Mouse (Mus musculus): ENCODE results near the gene Gcnt1. TPM values are rescaled to one million over a fixed set of nuclear protein-coding genes. Genes with fewer than 3 reads are reported as not detected.

Gene Gcnt1
- polyA plus RNA-seq, 1 experiment from 2014 or later, result 62.8 TPM

DNA sequence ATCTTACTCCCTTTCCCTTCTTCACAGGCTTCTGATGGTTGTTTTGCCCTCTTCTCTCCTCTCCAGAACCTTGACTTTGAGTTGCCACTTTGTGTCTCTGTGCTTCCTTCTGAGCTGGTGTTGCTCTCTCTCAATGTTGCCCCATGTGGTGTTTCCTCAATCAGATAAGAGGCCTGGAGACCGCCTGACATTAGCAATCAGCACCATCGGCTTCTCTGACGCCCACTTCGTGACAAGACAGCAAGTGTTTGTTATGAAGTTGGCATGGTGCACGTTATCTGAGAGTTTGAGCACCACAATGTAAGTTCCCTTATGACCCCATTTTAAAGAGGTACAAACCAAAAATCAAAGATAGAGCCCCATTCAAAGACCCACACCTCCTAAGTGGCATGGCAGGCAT lies 76.6 kb downstream of the Gcnt1 start:
- Histone ChIP-seq H3K4me2 (ENCODE audit: low read length) (no peak overlapping the region), H3K4me1 (replicated peaks; ENCODE audit: insufficient read depth, low read length) (no peaks in the 10 kb centered on the region), H3K27ac (no peak overlapping the region), H3K9ac (ENCODE audit: low read depth, low read length) (no peak overlapping the region), H3K4me3 (replicated peaks; ENCODE audit: low read depth, low read length) (no peak overlapping the region), H3K36me3 (ENCODE audit: insufficient read depth, low read length) (no peaks in the 10 kb centered on the region), H3K27me3 (ENCODE audit: insufficient read depth, low read length) (no peaks in the 10 kb centered on the region), H3K9me3 (replicated peaks; ENCODE audit: low read length) (no peaks in the 10 kb centered on the region)
- no peak for DNase-seq (ENCODE audit: low spot score)
- TF ChIP-seq CTCF (IDR thresholded peaks at IDR 0.05; ENCODE audit: low read depth), result no peak
- ATAC-seq (replicated peaks; ENCODE audit: low FRiP score, low read depth), result no peak
- WGBS, result 88% methylated on average over 5 of the region's 5 CpGs

DNA sequence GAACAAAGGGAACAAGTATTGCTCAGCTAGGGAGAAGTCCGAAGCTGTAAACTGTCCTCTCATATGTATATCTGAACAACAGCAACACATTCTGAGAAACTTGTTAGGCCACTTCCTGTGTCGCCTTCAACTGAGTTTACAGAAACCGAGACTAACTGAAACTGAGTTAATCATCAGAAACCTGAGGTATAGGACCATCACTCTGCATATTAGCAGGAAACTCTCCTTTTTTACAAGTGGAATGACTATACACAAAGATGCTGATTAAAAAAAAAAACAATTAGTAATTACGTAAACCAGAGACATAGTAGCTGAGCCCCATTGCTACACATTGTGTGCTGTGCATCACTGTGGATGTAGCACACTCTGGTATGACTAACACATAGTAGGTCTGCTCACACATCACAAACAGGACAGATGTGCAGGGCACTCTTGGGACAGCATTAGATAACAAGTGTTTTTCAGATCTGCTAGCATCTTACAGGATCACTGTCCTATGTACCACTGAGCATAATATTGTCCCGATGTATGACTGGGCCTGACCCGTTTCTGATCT lies 77.4 kb downstream of the Gcnt1 start:
- Histone ChIP-seq H3K4me3 (replicated peaks; ENCODE audit: low read depth, low read length) (no peak overlapping the region), H3K9ac (ENCODE audit: low read depth, low read length) (no peak overlapping the region), H3K9me3 (replicated peaks; ENCODE audit: low read length) (no peaks in the 10 kb centered on the region), H3K4me1 (replicated peaks; ENCODE audit: insufficient read depth, low read length) (no peaks in the 10 kb centered on the region), H3K27ac (no peak overlapping the region), H3K4me2 (ENCODE audit: low read length) (no peak overlapping the region), H3K36me3 (ENCODE audit: insufficient read depth, low read length) (no peaks in the 10 kb centered on the region), H3K27me3 (ENCODE audit: insufficient read depth, low read length) (no peaks in the 10 kb centered on the region; the same call in 1 of the 2 replicates)
- no peak for TF ChIP-seq CTCF (IDR thresholded peaks at IDR 0.05; ENCODE audit: low read depth)
- no peak for DNase-seq (ENCODE audit: low spot score)
- ATAC-seq (replicated peaks; ENCODE audit: low FRiP score, low read depth), result no peak
- WGBS, result 81% methylated on average over 6 of the region's 6 CpGs

DNA sequence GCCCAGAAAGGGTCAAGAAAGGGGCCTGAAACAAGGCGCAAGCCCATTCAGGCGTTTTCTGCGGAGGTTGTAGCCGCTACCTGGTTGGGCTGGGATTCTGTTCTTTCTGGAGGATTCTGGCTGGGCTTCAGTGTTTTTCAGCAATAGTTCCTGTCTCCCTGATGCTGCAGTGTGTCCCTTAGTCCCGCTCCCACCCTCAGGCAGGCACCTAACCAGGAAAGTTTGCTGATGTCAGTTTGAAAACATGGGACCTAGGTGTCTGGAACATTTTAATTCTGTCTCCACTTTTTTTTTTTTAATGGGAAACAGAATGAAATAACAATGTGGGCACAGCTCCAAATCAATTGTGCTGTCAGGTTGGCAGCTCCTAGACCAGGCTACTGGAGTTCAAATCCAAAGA lies 78.5 kb downstream of the Gcnt1 start:
- Histone ChIP-seq H3K36me3 (ENCODE audit: insufficient read depth, low read length) (no peaks in the 10 kb centered on the region), H3K4me1 (replicated peaks; ENCODE audit: insufficient read depth, low read length) (no peaks in the 10 kb centered on the region), H3K4me2 (ENCODE audit: low read length) (no peak overlapping the region), H3K9me3 (replicated peaks; ENCODE audit: low read length) (no peaks in the 10 kb centered on the region), H3K9ac (ENCODE audit: low read depth, low read length) (no peak overlapping the region), H3K27ac (no peak overlapping the region), H3K4me3 (replicated peaks; ENCODE audit: low read depth, low read length) (no peak overlapping the region), H3K27me3 (ENCODE audit: insufficient read depth, low read length) (no peaks in the 10 kb centered on the region; the same call in 1 of the 2 replicates)
- ATAC-seq (replicated peaks; ENCODE audit: low FRiP score, low read depth) (no peak), DNase-seq (ENCODE audit: low spot score) (no peak)
- 80% methylated on average over 5 of the region's 5 CpGs for WGBS
- TF ChIP-seq CTCF (IDR thresholded peaks at IDR 0.05; ENCODE audit: low read depth), result no peak

DNA sequence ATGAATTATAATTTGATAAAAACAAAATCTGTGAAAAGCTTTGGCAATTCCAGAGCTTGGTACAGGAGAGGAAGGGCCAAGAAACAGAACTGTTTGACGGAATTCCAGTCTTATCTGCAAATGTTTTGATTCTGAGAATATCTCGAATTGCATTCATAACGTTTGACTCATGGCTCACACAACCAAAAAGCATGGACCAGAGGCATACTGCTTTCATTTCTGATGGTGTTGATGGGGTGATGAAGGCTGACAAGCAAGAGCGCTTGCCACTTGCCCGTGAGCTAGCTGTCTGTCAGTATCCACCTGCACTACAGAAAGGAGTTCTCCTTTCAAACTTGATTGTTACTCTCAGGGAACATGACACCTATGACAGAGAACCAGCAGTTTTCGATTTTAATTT lies 83.1 kb downstream of the Gcnt1 start:
- Histone ChIP-seq H3K4me2 (ENCODE audit: low read length) (no peak overlapping the region), H3K9me3 (replicated peaks; ENCODE audit: low read length) (no peaks in the 10 kb centered on the region), H3K4me1 (replicated peaks; ENCODE audit: insufficient read depth, low read length) (no peaks in the 10 kb centered on the region), H3K27me3 (ENCODE audit: insufficient read depth, low read length) (no peaks in the 10 kb centered on the region; the same call in 1 of the 2 replicates), H3K36me3 (ENCODE audit: insufficient read depth, low read length) (no peaks in the 10 kb centered on the region), H3K4me3 (replicated peaks; ENCODE audit: low read depth, low read length) (no peak overlapping the region), H3K27ac (no peak overlapping the region), H3K9ac (ENCODE audit: low read depth, low read length) (no peak overlapping the region)
- ATAC-seq (replicated peaks; ENCODE audit: low FRiP score, low read depth) (no peak), DNase-seq (ENCODE audit: low spot score) (no peak)
- TF ChIP-seq CTCF (IDR thresholded peaks at IDR 0.05; ENCODE audit: low read depth), result no peak
- 56% methylated on average over 6 of the region's 6 CpGs for WGBS

DNA sequence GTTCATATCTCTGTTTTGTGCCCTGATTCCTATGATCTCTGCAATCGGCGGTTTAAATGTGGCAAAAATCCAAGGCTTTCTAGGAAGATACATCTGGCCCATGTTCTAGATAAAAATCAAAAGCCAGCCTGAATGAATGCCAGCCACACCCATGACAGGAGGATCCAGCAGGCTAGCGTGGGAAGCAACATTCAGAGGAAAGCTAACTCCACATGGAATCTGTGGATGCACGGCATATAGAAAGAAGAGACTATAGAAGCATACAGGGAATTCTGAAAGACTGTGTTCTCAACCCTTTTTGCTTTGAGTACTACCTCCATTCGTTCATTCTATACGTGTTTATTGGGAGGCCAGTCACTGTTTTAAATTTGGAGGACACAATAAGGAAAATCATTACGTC lies 86.6 kb downstream of the Gcnt1 start:
- DNase-seq (ENCODE audit: low spot score), result no peak
- ATAC-seq (replicated peaks; ENCODE audit: low FRiP score, low read depth), result no peak

DNA sequence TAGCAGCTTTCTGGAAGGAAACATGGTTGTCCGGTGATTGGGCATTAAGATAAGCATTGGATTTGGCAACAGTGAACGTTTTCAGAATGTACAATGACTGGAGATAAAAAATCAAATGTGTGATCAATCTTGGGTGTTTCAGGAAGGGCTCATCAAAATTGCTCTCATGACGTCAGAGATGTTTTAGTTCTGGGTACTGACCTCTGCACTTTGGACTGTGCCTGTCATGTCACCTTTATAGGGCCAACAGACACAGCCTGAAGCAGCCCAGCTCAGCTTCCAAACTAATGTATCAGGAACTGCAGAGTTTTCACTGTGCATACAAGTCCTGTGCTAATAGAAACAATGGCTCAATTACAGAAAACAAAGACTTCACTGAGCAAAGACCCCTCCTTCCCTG lies 89.3 kb downstream of the Gcnt1 start:
- no peaks in the 10 kb centered on the region for H3K36me3 ChIP-seq (ENCODE audit: insufficient read depth, low read length)
- no peak overlapping the region for H3K9ac ChIP-seq (ENCODE audit: low read depth, low read length)
- ATAC-seq (replicated peaks; ENCODE audit: low FRiP score, low read depth), result no peak
- H3K4me3 ChIP-seq (replicated peaks; ENCODE audit: low read depth, low read length), result no peak overlapping the region
- no peaks in the 10 kb centered on the region for H3K27me3 ChIP-seq (ENCODE audit: insufficient read depth, low read length)
- no peak overlapping the region for H3K27ac ChIP-seq
- WGBS, result 46% methylated on average over 3 of the region's 3 CpGs
- H3K9me3 ChIP-seq (replicated peaks; ENCODE audit: low read length), result no peaks in the 10 kb centered on the region
- TF ChIP-seq CTCF (IDR thresholded peaks at IDR 0.05; ENCODE audit: low read depth), result no peak
- no peak overlapping the region for H3K4me2 ChIP-seq (ENCODE audit: low read length)
- no peaks in the 10 kb centered on the region for H3K4me1 ChIP-seq (replicated peaks; ENCODE audit: insufficient read depth, low read length)
- DNase-seq (ENCODE audit: low spot score), result no peak

More for the DNA sequence above, 86.6 kb downstream of the Gcnt1 start:
- 84% methylated on average over 7 of the region's 7 CpGs for WGBS
- no peak for TF ChIP-seq CTCF (IDR thresholded peaks at IDR 0.05; ENCODE audit: low read depth)
- Histone ChIP-seq H3K9ac (ENCODE audit: low read depth, low read length) (no peak overlapping the region), H3K27me3 (ENCODE audit: insufficient read depth, low read length) (no peaks in the 10 kb centered on the region; the same call in 1 of the 2 replicates), H3K27ac (no peak overlapping the region), H3K4me3 (replicated peaks; ENCODE audit: low read depth, low read length) (no peak overlapping the region), H3K4me2 (ENCODE audit: low read length) (no peak overlapping the region), H3K9me3 (replicated peaks; ENCODE audit: low read length) (no peaks in the 10 kb centered on the region), H3K4me1 (replicated peaks; ENCODE audit: insufficient read depth, low read length) (no peaks in the 10 kb centered on the region), H3K36me3 (ENCODE audit: insufficient read depth, low read length) (no peaks in the 10 kb centered on the region)
